12 mouse cellular contexts compared by ENCODE assay signal in the genomic region with DNA sequence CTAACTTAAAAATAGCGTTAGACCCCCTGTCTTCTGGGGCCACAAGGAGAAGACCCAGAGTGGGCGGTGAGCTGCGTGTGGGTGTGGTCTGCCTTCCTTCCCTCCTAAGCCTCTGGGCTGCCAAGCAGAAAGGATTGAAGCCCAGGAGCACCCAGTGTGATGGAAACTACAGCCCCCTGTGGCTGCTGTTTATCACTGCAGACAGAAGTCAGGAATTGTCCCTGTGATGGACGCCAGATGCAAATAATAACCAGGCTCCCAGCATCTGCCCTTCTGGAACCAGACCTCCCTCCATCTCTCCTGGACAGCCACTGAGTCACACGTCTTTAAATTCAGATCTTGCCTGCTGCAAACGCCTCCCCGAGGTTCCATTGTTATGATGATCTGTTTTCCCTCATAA.
DNase-seq lines count a peak whose midpoint lies in the region; ATAC-seq and TF ChIP-seq lines count a peak whose summit lies in the region.
"Had no signal": no experiment of that assay in that cellular context is flagged by ENCODE, and none has a peak within 500 bp of the region (broad histone marks: within the 10 kb centered on the region; RNA-seq: fewer than 3 reads in every experiment).

No protein-coding gene starts in this region.

- WGBS in kidney, postnatal 0 days = 43% methylated on average over 7 of the region's 7 CpGs

- no peak for ATAC-seq in kidney, postnatal 0 days (replicated peaks; ENCODE audit: low FRiP score, low read depth)
- peak; percentile 61; the same call in 1 of the 2 replicates for ATAC-seq in megakaryocyte-erythroid progenitor cell, adult 5-6 weeks (replicated peaks; ENCODE audit: low FRiP score, low TSS enrichment, poor library complexity, severe bottlenecking)
- ATAC-seq: activated CD4-positive, CD25-positive, alpha-beta regulatory T cell, adult 4 months had no signal

- no peaks in the 10 kb centered on the region for H3K9me3 ChIP-seq in kidney, postnatal 0 days (replicated peaks; ENCODE audit: low read length)
- H3K9me3 ChIP-seq: megakaryocyte, embryonic 14.5 days; neural tube, embryonic 13.5 days had no signal

- H3K9ac ChIP-seq in kidney, postnatal 0 days (ENCODE audit: low read depth, low read length) = no peak overlapping the region
- H3K9ac ChIP-seq: neural tube, embryonic 13.5 days had no signal

- H3K27ac ChIP-seq in kidney, postnatal 0 days = no peak overlapping the region
- H3K27ac ChIP-seq: neural tube, embryonic 13.5 days had no signal

- peak; percentile 51 for TF ChIP-seq CTCF in kidney, postnatal 0 days (IDR thresholded peaks at IDR 0.05; ENCODE audit: low read depth)

- no peak overlapping the region for H3K4me3 ChIP-seq in kidney, postnatal 0 days (replicated peaks; ENCODE audit: low read depth, low read length)
- H3K4me3 ChIP-seq: megakaryocyte, embryonic 14.5 days; neural tube, embryonic 13.5 days had no signal

- DNase-seq in embryo, embryonic 10 days (ENCODE audit: low spot score) = peak; percentile 51
- DNase-seq in embryo, embryonic 11 days = no peak
- DNase-seq in kidney, postnatal 0 days (ENCODE audit: low spot score) = peak; percentile 62
- DNase-seq in kidney, adult 9 months = no peak
- peak; percentile 76 for DNase-seq in ZHBTc4 (ENCODE audit: low read depth, low spot score)
- DNase-seq in thymus, postnatal 36 days = no peak
- no peak for DNase-seq in urinary bladder, postnatal 4 days (ENCODE audit: low spot score in 2 of 2)
- DNase-seq: kidney, adult 11 months had no signal

- no peaks in the 10 kb centered on the region for H3K4me1 ChIP-seq in kidney, postnatal 0 days (replicated peaks; ENCODE audit: insufficient read depth, low read length)

- no peaks in the 10 kb centered on the region for H3K27me3 ChIP-seq in kidney, postnatal 0 days (ENCODE audit: insufficient read depth, low read length)
- H3K27me3 ChIP-seq: neural tube, embryonic 13.5 days had no signal

- H3K4me2 ChIP-seq in kidney, postnatal 0 days (ENCODE audit: low read length) = no peak overlapping the region
- H3K4me2 ChIP-seq: neural tube, embryonic 13.5 days had no signal

- H3K36me3 ChIP-seq in kidney, postnatal 0 days (ENCODE audit: insufficient read depth, low read length) = 0 out of 2 replicates have a peak, but pooled peaks cover 4% of the 10 kb centered on the region
- H3K36me3 ChIP-seq: neural tube, embryonic 13.5 days had no signal

Comparison
In these comparisons a context has a peak if more than half of its experiments do, and no peak if none do; other contexts are left out.
1. DNase-seq: peak in embryo, embryonic 10 days (single experiment), kidney, postnatal 0 days (single experiment) and ZHBTc4 (single experiment); none in embryo, embryonic 11 days (single experiment), kidney, adult 9 months (single experiment), thymus, postnatal 36 days (0 of 2) and urinary bladder, postnatal 4 days (0 of 2).